Mouse (Mus musculus) lung, adult 2 months (tissue): Measurements from ENCODE around the gene Cd52. TPM values are rescaled to one million over a fixed set of nuclear protein-coding genes. Genes with fewer than 3 reads are reported as not detected.

ENCODE experiments used
- DNase-seq: peaks from one replicate; pipeline ENCODE4 v3.0.0; 2022
- H3K4me1 ChIP-seq: fragments of 200-500 bp; 2 replicates; pipeline ENCODE4 v1.6.1; 2011; ENCODE audit warnings: low read length; ENCODE audit not compliant: control insufficient read depth, insufficient read depth
- H3K4me3 ChIP-seq: fragments of 200-500 bp; replicated peaks from 2 replicates; pipeline ENCODE3; 2011; ENCODE audit warnings: low read depth, mild to moderate bottlenecking, control low read depth, low read length; ENCODE audit errors: extremely low read depth
- CTCF ChIP-seq: fragments of 200-500 bp; IDR thresholded peaks from 2 replicates; pipeline ENCODE4 v1.5.1; 2011; ENCODE audit warnings: mild to moderate bottlenecking, low read length, control low read depth; ENCODE audit not compliant: insufficient read depth
- POLR2A ChIP-seq: fragments of 200-500 bp; IDR thresholded peaks from 2 replicates; pipeline ENCODE4 v1.6.1; 2011; ENCODE audit warnings: low read depth, mild to moderate bottlenecking, control low read depth, low read length, borderline replicate concordance; ENCODE audit errors: extremely low read depth
- WGBS: fragments of 180-500 bp; shearing (Covaris S2); methylation state at CpG from one replicate; pipeline ENCODE4 v1.1.7; 2018; 5-methylcytosine and 5-hydroxymethylcytosine counted together
- polyA plus RNA-seq: library from polyadenylated mRNA; depleted of rRNA; stranded (reverse); fragments of >200 nt; gene quantifications from 2 replicates; pipeline ENCODE4 v1.2.3, GENCODE M21; 2012

The Cd52 gene
- polyA plus RNA-seq, 1 experiment, result 76.5 TPM

- peaks cover 5% of the 10 kb centered on the region; the same call in 1 of the 2 replicates for H3K4me1 ChIP-seq
- no peak for DNase-seq
- TF ChIP-seq CTCF, result peak; percentile 15; the same call in 1 of the 2 replicates
- no peak for TF ChIP-seq POLR2A
- WGBS, result 69% methylated on average over 9 of the region's 9 CpGs
- no peak overlapping the region for H3K4me3 ChIP-seq
Measured at GRCm38 (mm10) chr4:134119644-134120043, 24.8 kb upstream of the Cd52 start.

DNA sequence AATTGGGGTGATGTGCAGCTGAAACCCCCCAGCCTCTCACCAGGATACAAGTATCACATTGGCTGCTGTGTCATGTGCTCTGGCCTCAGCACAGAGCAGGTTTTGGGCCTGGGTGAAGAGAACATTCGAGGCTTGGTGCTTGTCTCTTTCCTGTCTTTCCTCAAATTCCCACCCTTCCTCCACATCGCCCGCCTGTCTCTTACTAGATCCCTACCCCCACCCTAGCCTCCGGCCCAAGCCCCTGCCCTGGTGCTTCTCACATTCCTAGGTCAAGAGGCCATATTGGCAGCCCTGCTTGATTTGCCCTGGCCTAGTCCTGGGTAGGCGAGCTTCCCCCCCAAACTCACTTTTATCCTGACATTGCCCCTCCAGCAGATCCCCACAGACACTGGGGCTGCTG, 24.2 kb upstream of the Cd52 start:
- DNase-seq, result no peak
- Histone ChIP-seq H3K4me1 (peaks cover 1% of the 10 kb centered on the region; the same call in 1 of the 2 replicates), H3K4me3 (no peak overlapping the region)
- WGBS, result 81% methylated on average over 5 of the region's 5 CpGs
- TF ChIP-seq POLR2A (no peak), CTCF (no peak)

- 44% methylated on average over 14 of the region's 14 CpGs for WGBS
- H3K4me3 ChIP-seq, result no peak overlapping the region
Measured at GRCm38 (mm10) chr4:134118126-134118800, 23.4 kb upstream of the Cd52 start.

DNA sequence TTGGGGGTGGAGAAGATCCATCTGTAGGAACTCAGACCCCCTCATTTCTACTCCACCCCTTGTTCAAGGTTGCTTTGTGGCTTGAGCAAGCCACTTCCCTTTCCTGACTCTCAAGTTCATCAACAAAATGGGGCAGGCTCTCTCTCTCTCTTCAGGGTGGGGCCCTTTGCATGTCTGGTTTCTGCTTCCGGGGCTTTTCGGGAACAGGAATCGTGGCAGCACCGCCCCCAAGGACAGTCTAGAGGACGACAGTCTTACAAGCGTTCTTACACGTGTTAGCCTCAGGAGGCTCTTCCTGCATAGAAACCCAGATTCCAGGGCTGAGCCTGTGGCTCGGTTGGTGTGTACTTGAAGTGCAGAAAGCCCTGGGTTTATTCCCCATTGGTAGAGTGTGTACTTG, 22.1 kb upstream of the Cd52 start:
- WGBS, result 41% methylated on average over 8 of the region's 8 CpGs
- no peaks in the 10 kb centered on the region for H3K4me1 ChIP-seq
- DNase-seq, result no peak
- H3K4me3 ChIP-seq, result no peak overlapping the region
- TF ChIP-seq POLR2A (no peak), CTCF (no peak)

More at GRCm38 (mm10) chr4:134118126-134118800, 23.4 kb upstream of the Cd52 start:
- H3K4me1 ChIP-seq, result no peaks in the 10 kb centered on the region
- 0 out of 2 replicates have a peak, but pooled peaks have one; percentile 7 for TF ChIP-seq POLR2A
- TF ChIP-seq CTCF, result no peak
- DNase-seq, result no peak

DNA sequence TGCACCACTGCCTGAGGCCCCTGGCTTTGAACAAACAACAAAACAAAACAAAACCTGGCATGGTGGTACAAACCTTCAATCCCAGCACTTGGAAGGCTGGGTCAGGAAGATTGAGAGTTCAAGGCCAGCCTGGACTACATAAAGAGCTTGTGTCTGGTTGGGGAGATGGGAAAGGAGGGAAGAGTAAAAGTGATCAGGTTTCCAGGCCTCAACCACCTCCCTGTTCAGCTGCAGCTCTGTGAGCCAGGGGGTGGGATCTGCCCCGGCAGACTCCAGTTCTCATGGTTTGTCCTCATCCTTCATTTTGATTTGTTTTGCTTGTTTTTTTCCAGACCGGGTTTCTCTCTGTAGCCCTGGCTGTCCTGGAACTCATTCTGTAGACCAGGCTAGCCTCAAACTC, 21.6 kb upstream of the Cd52 start:
- no peak overlapping the region for H3K4me3 ChIP-seq
- TF ChIP-seq CTCF (no peak), POLR2A (no peak)
- DNase-seq, result no peak
- WGBS, result 59% methylated on average over 2 of the region's 2 CpGs
- H3K4me1 ChIP-seq, result no peaks in the 10 kb centered on the region

DNA sequence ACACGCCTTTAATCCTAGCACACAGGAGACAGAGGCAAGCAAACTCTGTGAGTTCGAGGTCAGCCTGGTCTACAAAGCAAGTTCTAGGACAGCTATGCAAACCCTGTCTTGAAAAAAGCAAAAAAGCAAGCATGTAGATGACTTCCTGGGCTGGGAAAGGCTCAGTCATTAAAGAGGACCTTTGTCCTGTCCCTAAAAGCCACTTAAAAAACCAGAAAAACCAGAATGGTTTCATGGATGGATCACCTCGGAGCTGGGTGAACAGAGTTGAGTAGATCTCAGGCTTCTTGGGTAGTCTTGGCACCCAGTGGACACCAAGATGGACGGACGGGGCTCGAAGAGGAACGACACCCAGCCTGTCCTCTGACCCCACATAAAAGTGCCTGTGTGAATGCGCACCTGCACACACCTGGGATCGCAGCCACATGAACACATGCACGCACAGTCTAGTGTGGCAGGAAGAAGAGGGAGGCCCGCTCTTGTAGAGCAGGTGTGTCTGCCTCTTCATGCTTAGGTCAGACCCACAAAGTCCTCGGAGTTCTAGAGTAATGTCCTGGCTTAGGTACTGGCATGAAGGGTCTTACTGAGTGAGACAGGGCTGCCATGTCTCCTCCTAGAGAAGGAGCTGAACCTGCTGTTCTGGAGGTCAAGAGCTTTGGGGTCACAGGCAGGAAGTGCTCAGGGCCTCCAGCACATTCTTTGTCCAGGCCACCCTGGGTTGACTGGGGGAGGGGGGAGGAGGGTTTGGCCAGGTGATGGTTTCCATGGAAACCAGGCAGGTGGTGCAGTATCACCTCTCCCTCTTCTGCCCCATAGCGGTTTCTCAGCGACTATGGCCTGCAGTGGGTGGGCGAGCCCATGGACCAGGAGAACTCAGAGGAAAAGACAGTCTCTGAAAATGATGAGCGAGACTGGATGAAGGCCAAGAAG, 20.6 kb upstream of the Cd52 start:
- TF ChIP-seq CTCF, result no peak
- TF ChIP-seq POLR2A, result no peak
- WGBS, result 69% methylated on average over 16 of the region's 16 CpGs
- no peak for DNase-seq
- Histone ChIP-seq H3K4me3 (no peak overlapping the region), H3K4me1 (no peaks in the 10 kb centered on the region)

- 89% methylated on average over 4 of the region's 4 CpGs for WGBS
- Histone ChIP-seq H3K4me1 (no peaks in the 10 kb centered on the region), H3K4me3 (no peak overlapping the region)
- DNase-seq, result no peak
- TF ChIP-seq CTCF (no peak), POLR2A (no peak)
Measured at GRCm38 (mm10) chr4:134114038-134114437, 19.2 kb upstream of the Cd52 start.

- no peak for DNase-seq
- Histone ChIP-seq H3K4me3 (no peak overlapping the region), H3K4me1 (no peaks in the 10 kb centered on the region)
- no peak for TF ChIP-seq POLR2A
- 73% methylated on average over 10 of the region's 10 CpGs for WGBS
Measured at GRCm38 (mm10) chr4:134113356-134113994, 18.6 kb upstream of the Cd52 start.

DNA sequence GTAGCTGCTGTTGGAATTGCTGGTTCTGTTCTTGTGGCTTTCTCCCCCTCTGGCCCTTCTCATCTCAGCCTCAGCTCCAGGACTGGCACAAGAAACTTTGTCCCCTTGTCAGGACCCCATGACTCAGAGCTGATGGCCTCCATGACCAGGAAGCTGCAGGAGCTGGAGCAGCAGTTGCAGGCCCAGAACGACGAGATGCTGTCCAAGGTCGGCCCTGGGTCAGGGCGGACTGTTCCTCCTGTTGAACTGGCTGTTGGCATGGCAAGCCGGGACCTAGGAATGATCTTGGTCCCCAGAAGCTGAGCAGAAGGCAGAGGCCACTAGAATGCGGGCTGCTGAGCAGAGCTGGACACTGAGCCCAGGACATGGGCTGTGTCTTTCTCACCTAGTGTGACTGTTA, 17.5 kb upstream of the Cd52 start:
- 68% methylated on average over 6 of the region's 6 CpGs for WGBS
- no peak overlapping the region for H3K4me3 ChIP-seq
- H3K4me1 ChIP-seq, result no peaks in the 10 kb centered on the region
- no peak for DNase-seq
- no peak for TF ChIP-seq POLR2A
- no peak for TF ChIP-seq CTCF

- H3K4me1 ChIP-seq, result no peaks in the 10 kb centered on the region
- DNase-seq, result no peak
- WGBS, result 35% methylated on average over 3 of the region's 3 CpGs
- no peak overlapping the region for H3K4me3 ChIP-seq
- TF ChIP-seq POLR2A (no peak), CTCF (no peak)
Measured at GRCm38 (mm10) chr4:134110653-134111052, 15.8 kb upstream of the Cd52 start.
